Mouse (Mus musculus): Measurements from ENCODE around the gene Stk33. TPM values are rescaled to one million over a fixed set of nuclear protein-coding genes. Genes with fewer than 3 reads are reported as not detected.
A peak's percentile ranks its signal among the peaks of the same experiment; 100 is the strongest.

Gene Stk33
- polyA plus RNA-seq, 1 experiment from 2014 or later, result 9.4 TPM

GRCm38 (mm10) chr7:109255506-109256352 is 183.2 kb downstream of the Stk33 start:
- H3K9me3 ChIP-seq (ENCODE audit: control insufficient read depth, low read length), result no peaks in the 10 kb centered on the region
- peaks cover 7% of the 10 kb centered on the region for H3K4me1 ChIP-seq (replicated peaks; ENCODE audit: control insufficient read depth, insufficient read depth, low read length)
- DNase-seq (ENCODE audit: low spot score), result peak; percentile 83
- H3K27ac ChIP-seq (ENCODE audit: low read depth, low read length), result 0 out of 2 replicates have a peak overlapping the region, but pooled peaks have one; percentile 21
- ATAC-seq (replicated peaks; ENCODE audit: low FRiP score), result peak; percentile 84
- peaks cover 5% of the 10 kb centered on the region; the same call in 1 of the 2 replicates for H3K27me3 ChIP-seq (ENCODE audit: control insufficient read depth, insufficient read depth, low read length)
- H3K4me2 ChIP-seq (ENCODE audit: low read depth, low read length, severe bottlenecking), result peak overlapping the region; percentile 12
- no peaks in the 10 kb centered on the region for H3K36me3 ChIP-seq (ENCODE audit: control insufficient read depth, insufficient read depth, low read length)
- no peak overlapping the region for H3K9ac ChIP-seq (ENCODE audit: low read length)
- 14% methylated on average over 28 of the region's 28 CpGs for WGBS
- H3K4me3 ChIP-seq (ENCODE audit: low read depth, low read length), result no peak overlapping the region; the same call in 1 of the 2 replicates

- Histone ChIP-seq H3K27me3 (ENCODE audit: control insufficient read depth, insufficient read depth, low read length) (peaks cover 2% of the 10 kb centered on the region; the same call in 1 of the 2 replicates), H3K9me3 (ENCODE audit: control insufficient read depth, low read length) (no peaks in the 10 kb centered on the region), H3K4me1 (replicated peaks; ENCODE audit: control insufficient read depth, insufficient read depth, low read length) (peaks cover 7% of the 10 kb centered on the region), H3K27ac (ENCODE audit: low read depth, low read length) (no peak overlapping the region), H3K9ac (ENCODE audit: low read length) (no peak overlapping the region), H3K4me2 (ENCODE audit: low read depth, low read length, severe bottlenecking) (no peak overlapping the region), H3K36me3 (ENCODE audit: control insufficient read depth, insufficient read depth, low read length) (no peaks in the 10 kb centered on the region), H3K4me3 (ENCODE audit: low read depth, low read length) (no peak overlapping the region)
- ATAC-seq (replicated peaks; ENCODE audit: low FRiP score) (no peak), DNase-seq (ENCODE audit: low spot score) (no peak)
- WGBS, result 86% methylated on average over 3 of the region's 3 CpGs
Observed at GRCm38 (mm10) chr7:109251418-109251817, 187.5 kb downstream of the Stk33 start.

- ATAC-seq (replicated peaks; ENCODE audit: low FRiP score) (no peak), DNase-seq (ENCODE audit: low spot score) (no peak)
- 96% methylated on average over 10 of the region's 10 CpGs for WGBS
- Histone ChIP-seq H3K9me3 (ENCODE audit: control insufficient read depth, low read length) (no peaks in the 10 kb centered on the region), H3K4me1 (replicated peaks; ENCODE audit: control insufficient read depth, insufficient read depth, low read length) (peaks cover 6% of the 10 kb centered on the region; the same call in 1 of the 2 replicates), H3K36me3 (ENCODE audit: control insufficient read depth, insufficient read depth, low read length) (no peaks in the 10 kb centered on the region), H3K27me3 (ENCODE audit: control insufficient read depth, insufficient read depth, low read length) (peaks cover 4% of the 10 kb centered on the region; the same call in 1 of the 2 replicates), H3K27ac (ENCODE audit: low read depth, low read length) (no peak overlapping the region), H3K9ac (ENCODE audit: low read length) (no peak overlapping the region), H3K4me3 (ENCODE audit: low read depth, low read length) (no peak overlapping the region), H3K4me2 (ENCODE audit: low read depth, low read length, severe bottlenecking) (no peak overlapping the region)
Observed at GRCm38 (mm10) chr7:109244776-109245175, 194.1 kb downstream of the Stk33 start.

- WGBS, result 10% methylated on average over 19 of the region's 19 CpGs
- Histone ChIP-seq H3K9me3 (ENCODE audit: control insufficient read depth, low read length) (no peaks in the 10 kb centered on the region), H3K36me3 (ENCODE audit: control insufficient read depth, insufficient read depth, low read length) (no peaks in the 10 kb centered on the region), H3K27ac (ENCODE audit: low read depth, low read length) (no peak overlapping the region), H3K4me1 (replicated peaks; ENCODE audit: control insufficient read depth, insufficient read depth, low read length) (peaks cover 6% of the 10 kb centered on the region), H3K4me2 (ENCODE audit: low read depth, low read length, severe bottlenecking) (no peak overlapping the region), H3K4me3 (ENCODE audit: low read depth, low read length) (no peak overlapping the region), H3K27me3 (ENCODE audit: control insufficient read depth, insufficient read depth, low read length) (peaks cover 6% of the 10 kb centered on the region; the same call in 1 of the 2 replicates), H3K9ac (ENCODE audit: low read length) (no peak overlapping the region)
- peak; percentile 68 for DNase-seq (ENCODE audit: low spot score)
- ATAC-seq (replicated peaks; ENCODE audit: low FRiP score), result peak; percentile 60
Observed at GRCm38 (mm10) chr7:109241313-109241712, 197.6 kb downstream of the Stk33 start.

GRCm38 (mm10) chr7:109239346-109239745 is 199.5 kb downstream of the Stk33 start:
- ATAC-seq (replicated peaks; ENCODE audit: low FRiP score) (no peak), DNase-seq (ENCODE audit: low spot score) (no peak)
- Histone ChIP-seq H3K27me3 (ENCODE audit: control insufficient read depth, insufficient read depth, low read length) (peaks cover 6% of the 10 kb centered on the region; the same call in 1 of the 2 replicates), H3K4me2 (ENCODE audit: low read depth, low read length, severe bottlenecking) (no peak overlapping the region), H3K36me3 (ENCODE audit: control insufficient read depth, insufficient read depth, low read length) (no peaks in the 10 kb centered on the region), H3K9me3 (ENCODE audit: control insufficient read depth, low read length) (no peaks in the 10 kb centered on the region), H3K4me3 (ENCODE audit: low read depth, low read length) (no peak overlapping the region), H3K27ac (ENCODE audit: low read depth, low read length) (no peak overlapping the region), H3K9ac (ENCODE audit: low read length) (no peak overlapping the region), H3K4me1 (replicated peaks; ENCODE audit: control insufficient read depth, insufficient read depth, low read length) (peaks cover 18% of the 10 kb centered on the region)
- WGBS, result 62% methylated on average over 1 of the region's 1 CpGs

GRCm38 (mm10) chr7:109238724-109239123 is 200.2 kb downstream of the Stk33 start:
- ATAC-seq (replicated peaks; ENCODE audit: low FRiP score), result no peak

GRCm38 (mm10) chr7:109234882-109235640 is 203.8 kb downstream of the Stk33 start:
- Histone ChIP-seq H3K27ac (ENCODE audit: low read depth, low read length) (peak overlapping the region; percentile 37; the same call in 1 of the 2 replicates), H3K27me3 (ENCODE audit: control insufficient read depth, insufficient read depth, low read length) (peaks cover 5% of the 10 kb centered on the region; the same call in 1 of the 2 replicates), H3K4me2 (ENCODE audit: low read depth, low read length, severe bottlenecking) (no peak overlapping the region), H3K4me1 (replicated peaks; ENCODE audit: control insufficient read depth, insufficient read depth, low read length) (peaks cover 32% of the 10 kb centered on the region), H3K9me3 (ENCODE audit: control insufficient read depth, low read length) (no peaks in the 10 kb centered on the region), H3K4me3 (ENCODE audit: low read depth, low read length) (no peak overlapping the region), H3K9ac (ENCODE audit: low read length) (no peak overlapping the region), H3K36me3 (ENCODE audit: control insufficient read depth, insufficient read depth, low read length) (no peaks in the 10 kb centered on the region)
- ATAC-seq (replicated peaks; ENCODE audit: low FRiP score) (peak; percentile 66), DNase-seq (ENCODE audit: low spot score) (peak; percentile 51)
- 4% methylated on average over 2 of the region's 2 CpGs for WGBS

More at GRCm38 (mm10) chr7:109238724-109239123, 200.2 kb downstream of the Stk33 start:
- no peak overlapping the region for H3K9ac ChIP-seq (ENCODE audit: low read length)
- no peak overlapping the region for H3K4me2 ChIP-seq (ENCODE audit: low read depth, low read length, severe bottlenecking)
- no peaks in the 10 kb centered on the region for H3K9me3 ChIP-seq (ENCODE audit: control insufficient read depth, low read length)
- no peak overlapping the region for H3K4me3 ChIP-seq (ENCODE audit: low read depth, low read length)
- H3K36me3 ChIP-seq (ENCODE audit: control insufficient read depth, insufficient read depth, low read length), result no peaks in the 10 kb centered on the region
- DNase-seq (ENCODE audit: low spot score), result no peak
- WGBS, result 65% methylated on average over 10 of the region's 10 CpGs
- H3K4me1 ChIP-seq (replicated peaks; ENCODE audit: control insufficient read depth, insufficient read depth, low read length), result peaks cover 23% of the 10 kb centered on the region
- peaks cover 6% of the 10 kb centered on the region; the same call in 1 of the 2 replicates for H3K27me3 ChIP-seq (ENCODE audit: control insufficient read depth, insufficient read depth, low read length)
- no peak overlapping the region for H3K27ac ChIP-seq (ENCODE audit: low read depth, low read length)

GRCm38 (mm10) chr7:109234476-109234875 is 204.4 kb downstream of the Stk33 start:
- no peak overlapping the region for H3K9ac ChIP-seq (ENCODE audit: low read length)
- no peak overlapping the region for H3K4me2 ChIP-seq (ENCODE audit: low read depth, low read length, severe bottlenecking)
- H3K4me1 ChIP-seq (replicated peaks; ENCODE audit: control insufficient read depth, insufficient read depth, low read length), result peaks cover 32% of the 10 kb centered on the region
- H3K4me3 ChIP-seq (ENCODE audit: low read depth, low read length), result no peak overlapping the region
- ATAC-seq (replicated peaks; ENCODE audit: low FRiP score) (peak; percentile 17; the same call in 1 of the 2 replicates), DNase-seq (ENCODE audit: low spot score) (peak; percentile 55)
- no peak overlapping the region for H3K27ac ChIP-seq (ENCODE audit: low read depth, low read length)
- H3K9me3 ChIP-seq (ENCODE audit: control insufficient read depth, low read length), result no peaks in the 10 kb centered on the region
- WGBS, result 2% methylated on average over 5 of the region's 5 CpGs
- no peaks in the 10 kb centered on the region for H3K36me3 ChIP-seq (ENCODE audit: control insufficient read depth, insufficient read depth, low read length)
- H3K27me3 ChIP-seq (ENCODE audit: control insufficient read depth, insufficient read depth, low read length), result peaks cover 5% of the 10 kb centered on the region; the same call in 1 of the 2 replicates

Measured in forebrain, embryonic 11.5 days (tissue).